Mouse (Mus musculus) frontal cortex, postnatal 14 days (tissue): ENCODE data around the gene 4930568D16Rik.

Experiments used
- DNase-seq, 2 experiments: peaks; one replicate each; pipeline ENCODE4 v3.0.0; 2022; ENCODE audit warnings: low spot score in 2 of 2

Gene 4930568D16Rik

GRCm38 (mm10) chr2:35367629-35368028, at the start of gene 4930568D16Rik:
Gene 4930568D16Rik, minus strand, starts transcription at chr2:35367729.
- DNase-seq, result no peak

- no peak for DNase-seq
Measured at GRCm38 (mm10) chr2:35417231-35417630, 49.7 kb upstream of the 4930568D16Rik start.

GRCm38 (mm10) chr2:35416473-35416872, 48.9 kb upstream of the 4930568D16Rik start:
- no peak for DNase-seq

- no peak for DNase-seq
Measured at GRCm38 (mm10) chr2:35412810-35413209, 45.3 kb upstream of the 4930568D16Rik start.

- no peak for DNase-seq
Measured at GRCm38 (mm10) chr2:35412246-35412645, 44.7 kb upstream of the 4930568D16Rik start.

- DNase-seq, result no peak
Measured at GRCm38 (mm10) chr2:35411640-35412190, 44.2 kb upstream of the 4930568D16Rik start.

GRCm38 (mm10) chr2:35409466-35409865, 41.9 kb upstream of the 4930568D16Rik start:
- no peak for DNase-seq

- no peak for DNase-seq
Measured at GRCm38 (mm10) chr2:35408409-35409110, 41.0 kb upstream of the 4930568D16Rik start.

GRCm38 (mm10) chr2:35407878-35408277, 40.3 kb upstream of the 4930568D16Rik start:
- DNase-seq, result no peak

- DNase-seq, result no peak
Measured at GRCm38 (mm10) chr2:35407266-35407665, 39.7 kb upstream of the 4930568D16Rik start.

- DNase-seq, result no peak
Measured at GRCm38 (mm10) chr2:35406611-35407010, 39.1 kb upstream of the 4930568D16Rik start.

GRCm38 (mm10) chr2:35402391-35402790, 34.9 kb upstream of the 4930568D16Rik start:
- DNase-seq, result no peak

- DNase-seq, result no peak
Measured at GRCm38 (mm10) chr2:35400739-35401138, 33.2 kb upstream of the 4930568D16Rik start.

- no peak for DNase-seq
Measured at GRCm38 (mm10) chr2:35398184-35398828, 30.8 kb upstream of the 4930568D16Rik start.

- DNase-seq, result peak; percentile 65 to 75
Measured at GRCm38 (mm10) chr2:35397590-35398173, 30.2 kb upstream of the 4930568D16Rik start.

- DNase-seq, result peak in 1 of 2 experiments; percentile 29
Measured at GRCm38 (mm10) chr2:35397096-35397495, 29.6 kb upstream of the 4930568D16Rik start, which contains the start of gene 4930402F06Rik. Gene 4930402F06Rik, minus strand, starts transcription at chr2:35397175.

- DNase-seq, result no peak
Measured at GRCm38 (mm10) chr2:35385441-35385871, 17.9 kb upstream of the 4930568D16Rik start.

- DNase-seq, result no peak
Measured at GRCm38 (mm10) chr2:35379306-35379705, 11.8 kb upstream of the 4930568D16Rik start.

GRCm38 (mm10) chr2:35377600-35377999, 10.1 kb upstream of the 4930568D16Rik start:
- DNase-seq, result no peak

GRCm38 (mm10) chr2:35373003-35373402, 5.5 kb upstream of the 4930568D16Rik start:
- DNase-seq, result no peak

- DNase-seq, result no peak
Measured at GRCm38 (mm10) chr2:35370686-35371085, 3.2 kb upstream of the 4930568D16Rik start.

- DNase-seq, result no peak
Measured at GRCm38 (mm10) chr2:35349184-35349583, 18.3 kb downstream of the 4930568D16Rik start.
